Mouse (Mus musculus): ENCODE measurements at regions not wholly inside any gene's neighbourhood (a gene's known extent, or its start where the extent isn't known, plus 50 kb on each side); places are given as distances from the start of the nearest gene placed in this dataset.

- TF ChIP-seq CTCF (IDR thresholded peaks at IDR 0.05; ENCODE audit: control insufficient read depth, insufficient read depth, insufficient replicate concordance, low read depth, low read length) (no peak), POLR2A (IDR thresholded peaks at IDR 0.05; ENCODE audit: control insufficient read depth, low read depth, low read length) (no peak)
Measured at GRCm38 (mm10) chr5:51938845-51939244, 251.5 kb downstream of the Dhx15 start.
